Mouse (Mus musculus): ENCODE measurements around the gene Adap2. TPM values are rescaled to one million over a fixed set of nuclear protein-coding genes. Genes with fewer than 3 reads are reported as not detected.
"Not testable (repeated sequence)": the region's sequence is repeated elsewhere in the genome, so short reads cannot be mapped to it uniquely, and the experiment has no call there.

Gene Adap2
- total and polyA plus RNA-seq, 3 experiments: 0.49 TPM; not detected in 2

GRCm38 (mm10) chr11:80183054-80183704 lies 29.3 kb downstream of the Adap2 start:
- peak; percentile 82 for DNase-seq (ENCODE audit: extremely low read depth)
- dilution Hi-C loops (cut with MboI; ENCODE audit: extremely low pct_ligation_motif_present, extremely low pct_unique_long_range_greater_than_20kb, low sequenced_read_pairs): not testable (repeated sequence)

GRCm38 (mm10) chr11:80183705-80184255 lies 29.9 kb downstream of the Adap2 start, which contains the start of gene Rnf135:
Rnf135 (plus strand) TSS chr11:80183851.
- peak; percentile 93 for DNase-seq (ENCODE audit: extremely low read depth)
- in situ Hi-C loops (cut with MboI; ENCODE audit: low pct_ligation_motif_present, low pct_unique_long_range_greater_than_20kb, low sequenced_read_pairs) (no loop called here), dilution Hi-C loops (cut with MboI; ENCODE audit: extremely low pct_ligation_motif_present, extremely low pct_unique_long_range_greater_than_20kb, low sequenced_read_pairs) (no loop called here)
- Histone ChIP-seq H3K9ac (ENCODE audit: insufficient read depth, low read depth) (peak within 1 kb of the TSS; percentile 92), H3K27ac (ENCODE audit: insufficient read depth, low read depth) (peak within 1 kb of the TSS; percentile 78), H3K9me3 (replicated peaks; ENCODE audit: low read length) (peaks cover 3% of the 10 kb centered on the region), H3K27me3 (replicated peaks) (no peaks in the 10 kb centered on the region), H3K4me3 (replicated peaks in 1 of 3; ENCODE audit: low read depth in 2 of 3, low read length in 2 of 3, poor library complexity in 1 of 3) (peak within 1 kb of the TSS; percentile 81 to 96 (median 93)), H3K4me1 (ENCODE audit: control insufficient read depth in 1 of 2, insufficient read depth in 2 of 2) (peaks cover 0 to 26% of the 10 kb centered on the region in 2 experiments; a peak in 2 of 4 replicates), H3K4me2 (ENCODE audit: insufficient read depth, low read depth, poor library complexity, severe bottlenecking) (peak within 1 kb of the TSS; percentile 60), H3K36me3 (replicated peaks in 1 of 2; ENCODE audit: control insufficient read depth in 1 of 2, insufficient read depth in 1 of 2, low read length in 1 of 2) (peaks cover 5 to 13% of the 10 kb centered on the region in 2 experiments), H3K79me2 (replicated peaks; ENCODE audit: control insufficient read depth, extremely low read depth, insufficient read depth, poor library complexity, severe bottlenecking) (peaks cover 9% of the 10 kb centered on the region)
- peak; percentile 19; the same call in 1 of the 2 replicates for TF ChIP-seq MAZ (IDR thresholded peaks at IDR 0.05; ENCODE audit: low read depth, low read length)
- no peak for TF ChIP-seq ZKSCAN1 (IDR thresholded peaks at IDR 0.05; ENCODE audit: borderline replicate concordance, low read depth, low read length)
- no peak; the same call in 1 of the 2 replicates for TF ChIP-seq CHD2 (IDR thresholded peaks at IDR 0.05; ENCODE audit: low read length)
- TF ChIP-seq PAX5 (IDR thresholded peaks at IDR 0.05; ENCODE audit: low read length): no peak
- 0 out of 2 replicates have a peak, but pooled peaks have one; percentile 18 for TF ChIP-seq E2F4 (IDR thresholded peaks at IDR 0.05; ENCODE audit: insufficient replicate concordance, low read depth, low read length)
- peak; percentile 98 for TF ChIP-seq POLR2A (IDR thresholded peaks at IDR 0.05; ENCODE audit: low read depth, low read length)
- 0 out of 2 replicates have a peak, but pooled peaks have one; percentile 12 for TF ChIP-seq BHLHE40 (IDR thresholded peaks at IDR 0.05; ENCODE audit: low read depth, low read length)
- peak; percentile 47; the same call in 1 of the 2 replicates for TF ChIP-seq CHD1 (IDR thresholded peaks at IDR 0.05; ENCODE audit: low read depth, low read length)
- TF ChIP-seq HCFC1 (IDR thresholded peaks at IDR 0.05; ENCODE audit: low read depth, low read length): peak; percentile 70
- TF ChIP-seq ELF1 (IDR thresholded peaks at IDR 0.05; ENCODE audit: low read depth, low read length): peak; percentile 84
- TF ChIP-seq ZNF384 (IDR thresholded peaks at IDR 0.05; ENCODE audit: low read depth, low read length): no peak
- TF ChIP-seq POLR2AphosphoS2 (IDR thresholded peaks at IDR 0.05; ENCODE audit: low read depth, low read length): peak; percentile 93
- TF ChIP-seq ETS1 (conservative IDR thresholded peaks at IDR 0.05; ENCODE audit: low read depth, low read length): 0 out of 2 replicates have a peak, but pooled peaks have one; percentile 23
- peak; percentile 98 for TF ChIP-seq NELFE (IDR thresholded peaks at IDR 0.05; ENCODE audit: low read depth, low read length)
- peak; percentile 74; the same call in 1 of the 2 replicates for TF ChIP-seq MEF2A (IDR thresholded peaks at IDR 0.05; ENCODE audit: borderline replicate concordance, low read depth, low read length)
- no peak for TF ChIP-seq JUN (IDR thresholded peaks at IDR 0.05; ENCODE audit: insufficient read depth, low read depth, low read length)
- TF ChIP-seq MYC (IDR thresholded peaks at IDR 0.05; ENCODE audit: low read depth, low read length): peak; percentile 56
- no peak for TF ChIP-seq ZC3H11A (IDR thresholded peaks at IDR 0.05; ENCODE audit: low read depth, low read length)
- TF ChIP-seq IRF4 (IDR thresholded peaks at IDR 0.05; ENCODE audit: low read depth, low read length): no peak
- no peak for TF ChIP-seq USF2 (conservative IDR thresholded peaks at IDR 0.05; ENCODE audit: low read depth, low read length)
- 0 out of 2 replicates have a peak, but pooled peaks have one; percentile 48 for TF ChIP-seq KAT2A (IDR thresholded peaks at IDR 0.05; ENCODE audit: insufficient replicate concordance, low read length)
- peak; percentile 23; the same call in 1 of the 2 replicates for TF ChIP-seq EP300 (IDR thresholded peaks at IDR 0.05; ENCODE audit: low read length)
- TF ChIP-seq USF1 (IDR thresholded peaks at IDR 0.05; ENCODE audit: low read depth, low read length): no peak
- peak; percentile 96 for TF ChIP-seq ZMIZ1 (IDR thresholded peaks at IDR 0.05; ENCODE audit: low read depth, low read length)
- TF ChIP-seq SIN3A (IDR thresholded peaks at IDR 0.05; ENCODE audit: low read length): peak; percentile 91
- TF ChIP-seq RCOR1 (conservative IDR thresholded peaks at IDR 0.05; ENCODE audit: low read depth, low read length): 0 out of 2 replicates have a peak, but pooled peaks have one; percentile 31
- 0 out of 2 replicates have a peak, but pooled peaks have one; percentile 31 for TF ChIP-seq UBTF (IDR thresholded peaks at IDR 0.05; ENCODE audit: low read depth, low read length)

More at GRCm38 (mm10) chr11:80183054-80183704, 29.3 kb downstream of the Adap2 start:
- H3K9me3 ChIP-seq (replicated peaks; ENCODE audit: low read length); H3K27me3 ChIP-seq (replicated peaks); H3K79me2 ChIP-seq (replicated peaks; ENCODE audit: control insufficient read depth, extremely low read depth, insufficient read depth, poor library complexity, severe bottlenecking); in situ Hi-C loops (cut with MboI; ENCODE audit: low pct_ligation_motif_present, low pct_unique_long_range_greater_than_20kb, low sequenced_read_pairs): not testable (repeated sequence)
- Histone ChIP-seq H3K27ac (ENCODE audit: insufficient read depth, low read depth) (peak overlapping the region; percentile 15; the same call in 1 of the 2 replicates), H3K36me3 (replicated peaks in 1 of 2; ENCODE audit: control insufficient read depth in 1 of 2, insufficient read depth in 1 of 2, low read length in 1 of 2) (peaks cover 5 to 11% of the 10 kb centered on the region in 2 experiments), H3K4me2 (ENCODE audit: insufficient read depth, low read depth, poor library complexity, severe bottlenecking) (peak overlapping the region; percentile 60), H3K9ac (ENCODE audit: insufficient read depth, low read depth) (peak overlapping the region; percentile 35; the same call in 1 of the 2 replicates), H3K4me1 (ENCODE audit: control insufficient read depth in 1 of 2, insufficient read depth in 2 of 2) (peaks cover 0 to 31% of the 10 kb centered on the region in 2 experiments; a peak in 2 of 4 replicates), H3K4me3 (replicated peaks in 1 of 3; ENCODE audit: low read depth in 2 of 3, low read length in 2 of 3, poor library complexity in 1 of 3) (peak overlapping the region; percentile 81 to 96 (median 93))
- TF ChIP-seq ZNF384 (IDR thresholded peaks at IDR 0.05; ENCODE audit: low read depth, low read length): peak; percentile 75
- 0 out of 2 replicates have a peak, but pooled peaks have one; percentile 4 for TF ChIP-seq ETS1 (conservative IDR thresholded peaks at IDR 0.05; ENCODE audit: low read depth, low read length)
- peak; percentile 27; the same call in 1 of the 2 replicates for TF ChIP-seq TBP (conservative IDR thresholded peaks at IDR 0.05; ENCODE audit: low read depth, low read length)
- TF ChIP-seq CTCF (conservative IDR thresholded peaks at IDR 0.05 in 1 of 2, IDR thresholded peaks at IDR 0.05 in 1 of 2; ENCODE audit: low read depth in 2 of 2, low read length in 2 of 2): peak in 1 of 2 experiments; percentile 54; a peak in 2 of 4 replicates
- 0 out of 2 replicates have a peak, but pooled peaks have one; percentile 6 for TF ChIP-seq SMC3 (IDR thresholded peaks at IDR 0.05; ENCODE audit: low read depth, low read length)

Data from CH12.LX (cell line).